Mouse (Mus musculus): Measurements from ENCODE around the gene Tex44. TPM values are rescaled to one million over a fixed set of nuclear protein-coding genes. Genes with fewer than 3 reads are reported as not detected.
"Not testable (repeated sequence)": the region's sequence is repeated elsewhere in the genome, so short reads cannot be mapped to it uniquely, and the experiment has no call there.

Gene Tex44
- polyA plus RNA-seq, 1 experiment from 2014 or later = not detected

DNA sequence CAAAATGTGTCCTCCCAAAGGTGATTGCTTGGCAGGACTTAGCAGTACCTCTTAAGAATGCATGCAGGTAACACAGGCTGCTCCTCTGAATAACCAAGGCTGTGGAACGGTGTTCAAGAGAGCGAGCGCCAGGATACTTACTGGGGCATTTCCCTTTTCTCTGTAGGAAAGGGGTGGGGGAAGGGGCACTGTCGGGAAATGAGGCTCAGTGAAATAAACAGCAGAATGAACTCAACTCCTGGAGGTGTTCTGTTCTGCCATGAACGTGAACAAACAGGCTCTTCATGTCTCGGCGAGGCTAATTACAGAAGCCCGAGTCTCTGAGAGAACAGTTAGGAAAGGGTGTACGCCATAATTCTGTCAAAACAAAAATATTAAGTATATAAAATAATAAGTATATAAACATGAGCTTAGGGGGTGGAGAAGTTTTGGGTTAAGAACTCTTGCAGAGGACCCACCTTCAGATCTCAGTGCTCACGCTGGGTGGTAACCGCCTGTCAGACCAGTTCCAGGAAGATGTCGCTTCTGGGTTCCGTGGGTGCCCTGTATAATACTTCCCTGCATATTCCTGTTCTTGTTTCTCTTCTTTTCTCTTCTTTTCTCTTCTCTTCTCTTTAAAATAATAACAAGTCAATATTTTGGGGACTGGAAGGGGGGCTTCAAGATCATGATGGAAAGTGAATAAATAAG lies 30.9 kb downstream of the Tex44 start:
- ATAC-seq (ENCODE audit: low FRiP score, low read depth) = no peak
- Histone ChIP-seq H3K9ac (no peak overlapping the region), H3K36me3 (no peaks in the 10 kb centered on the region), H3K27me3 (no peaks in the 10 kb centered on the region), H3K9me3 (no peaks in the 10 kb centered on the region), H3K4me3 (no peak overlapping the region), H3K27ac (replicated peaks) (no peak overlapping the region), H3K4me1 (replicated peaks) (no peaks in the 10 kb centered on the region), H3K4me2 (no peak overlapping the region)
- WGBS = 70% methylated on average over 13 of the region's 13 CpGs

DNA sequence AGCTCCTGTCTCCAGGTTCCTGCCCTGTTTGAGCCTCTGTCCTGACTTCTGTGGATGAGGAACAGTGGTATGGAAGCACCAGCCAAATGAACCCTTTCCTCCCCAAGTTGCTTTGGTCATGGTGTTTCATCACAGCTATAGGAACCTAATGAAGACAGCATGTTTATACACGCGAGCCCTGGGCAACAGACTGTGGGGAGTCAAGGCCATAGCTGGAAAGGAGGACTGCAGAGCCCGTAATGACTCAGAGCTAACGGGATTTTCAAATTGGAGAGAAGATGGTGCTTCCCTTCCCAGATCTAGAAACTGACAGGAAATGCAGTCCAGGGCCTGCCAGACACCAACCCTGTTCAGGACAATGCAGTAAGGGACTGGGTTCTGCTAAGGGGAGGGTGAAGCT lies 33.2 kb downstream of the Tex44 start:
- ATAC-seq (ENCODE audit: low FRiP score, low read depth) = no peak
- H3K27me3 ChIP-seq = no peaks in the 10 kb centered on the region
- H3K27ac ChIP-seq (replicated peaks) = no peak overlapping the region
- no peak overlapping the region for H3K4me3 ChIP-seq
- H3K4me1 ChIP-seq (replicated peaks) = no peaks in the 10 kb centered on the region
- H3K36me3 ChIP-seq = no peaks in the 10 kb centered on the region
- no peak overlapping the region for H3K9ac ChIP-seq
- WGBS = 85% methylated on average over 4 of the region's 4 CpGs
- no peaks in the 10 kb centered on the region for H3K9me3 ChIP-seq
- no peak overlapping the region for H3K4me2 ChIP-seq

DNA sequence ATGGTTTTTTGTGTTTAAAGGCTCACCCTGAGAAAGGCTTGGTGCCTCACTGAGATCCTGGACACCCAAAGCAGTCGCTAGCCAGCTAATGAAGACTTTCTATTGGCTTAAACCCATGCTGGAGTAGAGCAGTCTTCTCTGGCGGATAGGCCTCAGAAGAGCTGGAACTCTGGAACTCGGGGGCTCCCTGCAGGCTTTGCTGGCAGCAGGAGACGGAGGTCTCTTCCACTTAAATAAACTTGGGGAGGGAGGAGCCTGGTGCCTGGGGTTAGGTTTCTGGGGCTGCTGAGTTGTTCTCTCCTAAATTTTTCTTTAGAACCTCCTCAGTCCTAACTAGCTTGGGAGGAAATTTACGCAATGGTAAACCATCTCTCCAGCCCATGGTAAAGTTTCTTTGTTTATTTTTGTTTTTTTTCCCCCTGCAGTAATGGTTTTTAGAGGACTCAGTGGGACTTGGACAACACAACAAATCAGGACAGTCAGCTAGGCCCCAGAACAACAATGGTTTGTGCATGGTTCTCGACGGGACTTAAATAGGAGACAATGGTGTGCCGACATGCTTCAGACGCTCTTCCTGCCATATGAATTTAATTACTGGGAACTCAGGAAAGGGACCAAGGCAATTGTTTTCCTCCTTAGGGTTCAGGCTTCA lies 38.2 kb downstream of the Tex44 start:
- H3K4me3 ChIP-seq = no peak overlapping the region
- ATAC-seq (ENCODE audit: low FRiP score, low read depth) = no peak
- no peak overlapping the region for H3K9ac ChIP-seq
- H3K9me3 ChIP-seq = no peaks in the 10 kb centered on the region
- WGBS = 26% methylated on average over 9 of the region's 9 CpGs
- H3K4me2 ChIP-seq = no peak overlapping the region
- H3K4me1 ChIP-seq (replicated peaks) = 0 out of 2 replicates have a peak, but pooled peaks cover 4% of the 10 kb centered on the region
- H3K27me3 ChIP-seq = no peaks in the 10 kb centered on the region
- H3K36me3 ChIP-seq = no peaks in the 10 kb centered on the region
- peak overlapping the region; percentile 76 for H3K27ac ChIP-seq (replicated peaks)

DNA sequence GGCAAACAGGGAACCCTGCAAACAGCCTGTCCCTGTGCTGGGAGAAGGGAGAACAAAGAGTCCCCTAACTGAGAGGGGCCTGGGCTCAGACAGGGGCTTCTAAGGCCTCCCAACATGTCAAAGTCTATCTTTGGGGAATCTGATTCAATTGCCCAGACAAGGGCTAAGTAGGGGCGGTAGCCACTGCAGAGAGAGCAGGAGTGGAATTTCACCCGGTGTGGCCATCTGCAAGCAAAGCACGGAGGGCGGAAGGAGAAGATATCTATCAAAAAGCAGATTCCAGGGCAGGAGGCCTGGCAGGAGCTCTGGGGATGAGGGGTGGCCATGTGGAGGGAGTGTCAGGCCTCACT lies 38.7 kb downstream of the Tex44 start:
- Histone ChIP-seq H3K36me3 (no peaks in the 10 kb centered on the region), H3K9ac (no peak overlapping the region), H3K27me3 (no peaks in the 10 kb centered on the region), H3K4me3 (no peak overlapping the region), H3K4me2 (no peak overlapping the region), H3K4me1 (replicated peaks) (0 out of 2 replicates have a peak, but pooled peaks cover 4% of the 10 kb centered on the region), H3K27ac (replicated peaks) (peak overlapping the region; percentile 76), H3K9me3 (no peaks in the 10 kb centered on the region)
- 16% methylated on average over 4 of the region's 4 CpGs for WGBS
- no peak for ATAC-seq (ENCODE audit: low FRiP score, low read depth)

- Histone ChIP-seq H3K9ac (no peak overlapping the region), H3K27me3 (no peaks in the 10 kb centered on the region), H3K4me1 (replicated peaks) (peaks cover 13% of the 10 kb centered on the region), H3K27ac (replicated peaks) (no peak overlapping the region), H3K36me3 (no peaks in the 10 kb centered on the region), H3K4me2 (no peak overlapping the region), H3K9me3 (no peaks in the 10 kb centered on the region), H3K4me3 (no peak overlapping the region)
- no peak for ATAC-seq (ENCODE audit: low FRiP score, low read depth)
- 93% methylated on average over 8 of the region's 8 CpGs for WGBS
These were observed 41.3 kb downstream of the Tex44 start for GRCm38 (mm10) chr1:86467416-86467815.

GRCm38 (mm10) chr1:86469876-86470275 lies 43.7 kb downstream of the Tex44 start:
- no peak for ATAC-seq (ENCODE audit: low FRiP score, low read depth)
- no peak overlapping the region for H3K4me3 ChIP-seq
- H3K27ac ChIP-seq (replicated peaks) = no peak overlapping the region
- no peak overlapping the region for H3K4me2 ChIP-seq
- H3K9me3 ChIP-seq = no peaks in the 10 kb centered on the region
- H3K27me3 ChIP-seq = no peaks in the 10 kb centered on the region
- WGBS = 98% methylated on average over 4 of the region's 4 CpGs
- peaks cover 11% of the 10 kb centered on the region for H3K4me1 ChIP-seq (replicated peaks)
- H3K9ac ChIP-seq = no peak overlapping the region
- no peaks in the 10 kb centered on the region for H3K36me3 ChIP-seq

GRCm38 (mm10) chr1:86470519-86471181 lies 44.5 kb downstream of the Tex44 start:
- 64% methylated on average over 12 of the region's 12 CpGs for WGBS
- no peaks in the 10 kb centered on the region for H3K9me3 ChIP-seq
- H3K4me3 ChIP-seq = no peak overlapping the region
- no peaks in the 10 kb centered on the region for H3K27me3 ChIP-seq
- no peak overlapping the region for H3K27ac ChIP-seq (replicated peaks)
- H3K36me3 ChIP-seq = no peaks in the 10 kb centered on the region
- H3K9ac ChIP-seq = no peak overlapping the region
- ATAC-seq (ENCODE audit: low FRiP score, low read depth) = no peak
- peaks cover 11% of the 10 kb centered on the region for H3K4me1 ChIP-seq (replicated peaks)
- no peak overlapping the region for H3K4me2 ChIP-seq

DNA sequence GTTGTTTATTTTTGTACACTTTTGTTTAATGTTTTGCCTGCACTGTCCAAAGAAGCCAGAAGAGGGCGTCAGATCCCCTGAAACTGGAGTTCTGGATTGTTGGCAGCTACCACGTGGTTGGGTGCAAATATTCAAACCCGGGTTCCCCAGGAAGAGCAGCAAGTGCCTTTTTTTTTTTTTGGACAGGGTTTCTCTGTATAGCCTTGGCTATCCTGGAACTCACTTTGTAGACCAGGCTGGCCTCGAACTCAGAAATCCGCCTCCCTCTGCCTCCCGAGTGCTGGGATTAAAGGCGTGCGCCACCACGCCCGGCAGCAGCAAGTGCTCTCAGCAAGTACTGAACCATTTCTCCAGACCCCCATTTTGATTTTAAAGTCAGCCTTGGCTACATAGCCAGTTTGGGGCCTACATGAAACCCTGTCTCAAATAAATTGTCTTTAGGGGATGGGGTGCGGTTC lies 45.4 kb downstream of the Tex44 start:
- not testable (repeated sequence) for H3K9ac ChIP-seq; H3K9me3 ChIP-seq; ATAC-seq (ENCODE audit: low FRiP score, low read depth); H3K36me3 ChIP-seq; H3K4me3 ChIP-seq; H3K27me3 ChIP-seq
- 71% methylated on average over 11 of the region's 11 CpGs for whole genome bisulfite sequencing
- peak overlapping the region; percentile 43; the same call in 1 of the 2 replicates for H3K4me2 ChIP-seq
- H3K27ac ChIP-seq (replicated peaks) = peak overlapping the region; percentile 43; the same call in 1 of the 2 replicates
- H3K4me1 ChIP-seq (replicated peaks) = peaks cover 11% of the 10 kb centered on the region

DNA sequence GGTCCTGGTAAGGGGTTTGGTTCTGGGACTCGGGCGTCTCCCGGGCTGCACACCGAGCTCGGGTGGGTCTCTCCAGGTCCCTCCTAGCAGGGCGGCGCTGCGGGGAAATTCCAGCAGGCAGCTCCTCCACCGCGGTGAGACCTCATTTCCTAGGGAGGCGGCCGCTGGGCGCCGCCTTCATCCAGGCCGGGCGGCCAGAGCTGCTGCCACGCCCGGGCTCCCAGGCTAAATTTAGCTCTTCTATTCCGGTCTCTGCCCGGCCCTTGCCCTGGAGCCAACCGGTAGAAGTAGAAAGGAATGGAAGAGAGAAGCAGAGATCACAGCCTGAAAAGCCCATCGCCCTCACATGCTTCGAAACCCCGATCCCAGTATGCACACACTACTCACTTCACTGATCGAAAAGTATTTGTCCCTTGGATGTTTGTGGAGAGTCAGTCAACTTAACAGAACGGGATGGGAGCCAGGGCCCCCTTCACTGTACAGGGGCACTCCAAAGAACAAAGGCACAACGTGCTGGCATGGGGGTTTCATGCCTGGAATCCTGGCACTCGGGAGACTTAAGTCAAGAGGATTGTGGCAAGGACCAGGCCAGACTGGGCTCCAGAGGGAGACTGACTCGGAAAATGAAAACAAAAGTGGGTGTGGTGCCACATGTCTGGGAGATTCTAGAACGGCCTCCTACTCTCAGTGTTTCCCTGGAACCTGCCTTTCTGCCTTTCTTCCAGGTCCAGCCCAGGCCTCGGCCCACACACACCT lies 46.2 kb downstream of the Tex44 start:
- Histone ChIP-seq H3K4me1 (replicated peaks) (peaks cover 11% of the 10 kb centered on the region), H3K9ac (no peak overlapping the region), H3K27me3 (no peaks in the 10 kb centered on the region), H3K4me2 (peak overlapping the region; percentile 43), H3K9me3 (no peaks in the 10 kb centered on the region), H3K4me3 (peak overlapping the region; percentile 9; the same call in 1 of the 2 replicates), H3K36me3 (no peaks in the 10 kb centered on the region), H3K27ac (replicated peaks) (peak overlapping the region; percentile 43; the same call in 1 of the 2 replicates)
- peak; percentile 39; the same call in 1 of the 2 replicates for ATAC-seq (ENCODE audit: low FRiP score, low read depth)
- WGBS = 26% methylated on average over 31 of the region's 31 CpGs

DNA sequence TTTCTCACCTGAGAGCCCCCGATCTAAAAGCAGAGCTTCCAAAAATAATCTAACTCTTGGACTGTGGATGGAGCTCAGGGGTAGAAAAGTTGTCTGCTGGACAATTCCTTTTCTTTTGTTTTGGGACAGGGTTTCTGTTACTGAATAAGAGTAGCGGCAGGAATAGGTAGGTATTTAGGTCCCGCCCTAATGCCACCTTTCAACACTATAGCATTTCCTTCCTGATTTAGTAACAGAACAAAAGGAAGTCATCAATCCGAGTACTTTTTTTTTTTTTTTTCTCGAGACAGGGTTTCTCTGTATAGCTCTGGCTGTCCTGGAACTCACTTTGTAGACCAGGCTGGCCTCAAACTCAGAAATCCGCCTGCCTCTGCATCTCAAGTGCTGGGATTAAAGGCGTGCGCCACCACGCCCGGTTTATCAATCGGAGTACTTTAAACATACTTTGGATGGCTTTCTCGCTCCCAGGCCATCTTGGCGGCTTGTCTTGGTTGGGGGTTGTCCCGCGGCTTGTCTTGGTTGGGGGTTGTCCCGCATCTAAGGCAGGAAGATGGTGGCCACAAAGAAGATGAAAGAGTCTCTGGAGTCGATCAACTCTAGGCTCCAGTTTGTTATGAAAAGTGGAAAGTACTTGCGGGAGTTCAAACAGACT lies 47.1 kb downstream of the Tex44 start:
- Histone ChIP-seq H3K4me3 (no peak overlapping the region), H3K9me3 (no peaks in the 10 kb centered on the region), H3K4me2 (no peak overlapping the region), H3K27me3 (no peaks in the 10 kb centered on the region), H3K4me1 (replicated peaks) (peaks cover 11% of the 10 kb centered on the region), H3K9ac (no peak overlapping the region), H3K27ac (replicated peaks) (no peak overlapping the region), H3K36me3 (no peaks in the 10 kb centered on the region)
- no peak for ATAC-seq (ENCODE audit: low FRiP score, low read depth)
- 94% methylated on average over 18 of the region's 18 CpGs for WGBS
